Mouse (Mus musculus): ENCODE measurements around the gene Dio3. TPM values are rescaled to one million over a fixed set of nuclear protein-coding genes. Genes with fewer than 3 reads are reported as not detected.

Dio3 gene
- polyA plus RNA-seq, 1 experiment from 2014 or later = 0.25 TPM

- Histone ChIP-seq H3K36me3 (no peaks in the 10 kb centered on the region), H3K4me1 (no peaks in the 10 kb centered on the region), H3K4me3 (no peak overlapping the region), H3K9me3 (no peaks in the 10 kb centered on the region), H3K27me3 (ENCODE audit: insufficient read depth, poor library complexity, severe bottlenecking) (peaks cover 95% of the 10 kb centered on the region), H3K27ac (no peak overlapping the region)
- 63% methylated on average over 4 of the region's 4 CpGs for WGBS
- DNase-seq (ENCODE audit: low spot score) = no peak
These were observed 9.2 kb upstream of the Dio3 start for GRCm38 (mm10) chr12:110269686-110270085.

GRCm38 (mm10) chr12:110276034-110276433 is 2.8 kb upstream of the Dio3 start:
- Histone ChIP-seq H3K9me3 (no peaks in the 10 kb centered on the region), H3K4me3 (no peak overlapping the region), H3K36me3 (no peaks in the 10 kb centered on the region), H3K27me3 (ENCODE audit: insufficient read depth, poor library complexity, severe bottlenecking) (peaks cover 100% of the 10 kb centered on the region), H3K27ac (no peak overlapping the region), H3K4me1 (peaks cover 16% of the 10 kb centered on the region)
- WGBS = 52% methylated on average over 1 of the region's 1 CpGs
- no peak for DNase-seq (ENCODE audit: low spot score)

GRCm38 (mm10) chr12:110277259-110277964 is 1.5 kb upstream of the Dio3 start:
- H3K27me3 ChIP-seq (ENCODE audit: insufficient read depth, poor library complexity, severe bottlenecking) = peaks cover 100% of the 10 kb centered on the region
- no peaks in the 10 kb centered on the region for H3K36me3 ChIP-seq
- H3K4me3 ChIP-seq = peak overlapping the region; percentile 55
- H3K9me3 ChIP-seq = no peaks in the 10 kb centered on the region
- no peak for DNase-seq (ENCODE audit: low spot score)
- H3K4me1 ChIP-seq = peaks cover 19% of the 10 kb centered on the region
- 3% methylated on average over 33 of the region's 33 CpGs for WGBS
- H3K27ac ChIP-seq = no peak overlapping the region

- DNase-seq (ENCODE audit: low spot score) = no peak
- peaks cover 19% of the 10 kb centered on the region for H3K4me1 ChIP-seq
- no peak overlapping the region for H3K27ac ChIP-seq
- peaks cover 100% of the 10 kb centered on the region for H3K27me3 ChIP-seq (ENCODE audit: insufficient read depth, poor library complexity, severe bottlenecking)
- WGBS = 2% methylated on average over 58 of the region's 58 CpGs
- H3K36me3 ChIP-seq = no peaks in the 10 kb centered on the region
- H3K9me3 ChIP-seq = no peaks in the 10 kb centered on the region
- peak overlapping the region; percentile 55 for H3K4me3 ChIP-seq
These were observed 932 bp upstream of the Dio3 start for GRCm38 (mm10) chr12:110277965-110278307.

- peaks cover 23% of the 10 kb centered on the region for H3K4me1 ChIP-seq
- H3K27me3 ChIP-seq (ENCODE audit: insufficient read depth, poor library complexity, severe bottlenecking) = peaks cover 100% of the 10 kb centered on the region
- H3K27ac ChIP-seq = no peak overlapping the region
- no peak overlapping the region for H3K4me3 ChIP-seq
- H3K9me3 ChIP-seq = no peaks in the 10 kb centered on the region
- H3K36me3 ChIP-seq = no peaks in the 10 kb centered on the region
- WGBS = 1% methylated on average over 22 of the region's 22 CpGs
- no peak for DNase-seq (ENCODE audit: low spot score)
These were observed 1.5 kb downstream of the Dio3 start for GRCm38 (mm10) chr12:110280373-110280772.

DNA sequence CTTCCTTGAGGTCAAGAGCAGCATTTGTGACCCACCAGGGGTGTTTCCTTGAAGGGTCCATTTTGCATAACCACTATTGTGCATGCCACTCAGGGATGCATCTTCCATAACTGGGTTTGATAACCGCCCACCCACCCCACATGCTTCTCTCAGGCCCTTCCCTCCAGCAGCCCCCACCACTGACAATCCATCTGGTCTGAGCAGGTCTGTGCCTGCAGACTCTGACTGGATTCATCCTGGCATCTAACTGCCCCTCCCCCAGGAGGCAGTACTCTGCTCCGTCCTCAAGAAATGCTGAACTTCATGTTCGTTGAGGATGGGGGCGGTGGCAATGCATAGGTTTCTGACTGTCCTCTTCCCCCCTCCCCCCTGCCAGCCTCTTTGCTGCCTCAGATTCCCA is 4.9 kb downstream of the Dio3 start:
- H3K9me3 ChIP-seq = no peaks in the 10 kb centered on the region
- no peaks in the 10 kb centered on the region for H3K36me3 ChIP-seq
- no peak overlapping the region for H3K4me3 ChIP-seq
- H3K27ac ChIP-seq = no peak overlapping the region
- peaks cover 12% of the 10 kb centered on the region for H3K4me1 ChIP-seq
- peaks cover 92% of the 10 kb centered on the region for H3K27me3 ChIP-seq (ENCODE audit: insufficient read depth, poor library complexity, severe bottlenecking)
- no peak for DNase-seq (ENCODE audit: low spot score)
- 13% methylated on average over 4 of the region's 4 CpGs for WGBS

- WGBS = 69% methylated on average over 5 of the region's 5 CpGs
- H3K4me3 ChIP-seq = no peak overlapping the region
- H3K27ac ChIP-seq = no peak overlapping the region
- H3K27me3 ChIP-seq (ENCODE audit: insufficient read depth, poor library complexity, severe bottlenecking) = peaks cover 66% of the 10 kb centered on the region
- H3K9me3 ChIP-seq = no peaks in the 10 kb centered on the region
- no peaks in the 10 kb centered on the region for H3K4me1 ChIP-seq
- no peaks in the 10 kb centered on the region for H3K36me3 ChIP-seq
- peak; percentile 64 for DNase-seq (ENCODE audit: low spot score)
These were observed 13.9 kb downstream of the Dio3 start for GRCm38 (mm10) chr12:110292816-110293215.

- Histone ChIP-seq H3K27ac (no peak overlapping the region), H3K9me3 (no peaks in the 10 kb centered on the region), H3K4me1 (no peaks in the 10 kb centered on the region), H3K27me3 (ENCODE audit: insufficient read depth, poor library complexity, severe bottlenecking) (peaks cover 56% of the 10 kb centered on the region), H3K4me3 (no peak overlapping the region), H3K36me3 (no peaks in the 10 kb centered on the region)
- DNase-seq (ENCODE audit: low spot score) = peak; percentile 73
- 73% methylated on average over 16 of the region's 16 CpGs for WGBS
These were observed 16.0 kb downstream of the Dio3 start for GRCm38 (mm10) chr12:110294891-110295290.

GRCm38 (mm10) chr12:110298653-110299052 is 19.8 kb downstream of the Dio3 start:
- no peak overlapping the region for H3K27ac ChIP-seq
- peak; percentile 22 for DNase-seq (ENCODE audit: low spot score)

GRCm38 (mm10) chr12:110319696-110320095 is 40.8 kb downstream of the Dio3 start:
- WGBS = 82% methylated on average over 27 of the region's 27 CpGs
- peak; percentile 71 for DNase-seq (ENCODE audit: low spot score)
- H3K27me3 ChIP-seq (ENCODE audit: insufficient read depth, poor library complexity, severe bottlenecking) = no peaks in the 10 kb centered on the region
- H3K9me3 ChIP-seq = 0 out of 2 replicates have a peak, but pooled peaks cover 2% of the 10 kb centered on the region
- H3K36me3 ChIP-seq = no peaks in the 10 kb centered on the region
- no peaks in the 10 kb centered on the region for H3K4me1 ChIP-seq
- no peak overlapping the region for H3K4me3 ChIP-seq
- no peak overlapping the region for H3K27ac ChIP-seq

More at GRCm38 (mm10) chr12:110298653-110299052, 19.8 kb downstream of the Dio3 start:
- Histone ChIP-seq H3K27me3 (ENCODE audit: insufficient read depth, poor library complexity, severe bottlenecking) (peaks cover 29% of the 10 kb centered on the region), H3K4me3 (no peak overlapping the region), H3K4me1 (no peaks in the 10 kb centered on the region), H3K9me3 (no peaks in the 10 kb centered on the region), H3K36me3 (no peaks in the 10 kb centered on the region)
- WGBS = 45% methylated on average over 11 of the region's 11 CpGs

Small RNAs within 50 kb of the gene (microRNA-seq; reads per million reads assigned to microRNA genes)
- gene Mir1247 = 14.1 reads per million, percentile 28 among the genes with 10 or more reads in this experiment

Other genes starting within 250 kb of the Dio3 start
- gene Ppp2r5c, start 168.1 kb downstream of the Dio3 start, polyA plus RNA-seq (2016; fragmentation: Nextera tagmentation; extraction: Ambion mirVana) = 136 and 146 TPM in 2 replicates

Data from heart, embryonic 10.5 days (tissue).